Mouse (Mus musculus) MEL (cell line): ENCODE data around the gene Egfl7.

Experiments used
- NRF1 ChIP-seq: IDR thresholded peaks from 2 replicates; pipeline ENCODE4 v1.6.1; 2014; ENCODE audit warnings: low read depth, mild to moderate bottlenecking, inconsistent platforms, low read length, improper control_type of control experiment, moderate library complexity; ENCODE audit not compliant: poor library complexity, insufficient read depth, severe bottlenecking
- POLR2A ChIP-seq, 2 experiments: IDR thresholded peaks; 2 replicates each; pipeline ENCODE4 v1.6.1; 2011 to 2012; ENCODE audit warnings: low read length in 2 of 2, mild to moderate bottlenecking in 2 of 2, control low read depth in 1 of 2, improper control_type of control experiment in 1 of 2, low read depth in 1 of 2, moderate library complexity in 1 of 2; ENCODE audit not compliant: control insufficient read depth in 1 of 2, insufficient read depth in 1 of 2, poor library complexity in 1 of 2

- TF ChIP-seq NRF1, result no peak
- TF ChIP-seq POLR2A (IDR thresholded peaks at IDR 0.05; ENCODE audit: control insufficient read depth in 1 of 2, insufficient read depth in 1 of 2, low read depth in 1 of 2, low read length in 2 of 2, poor library complexity in 1 of 2), result no peak
These were observed 16.1 kb downstream of the Egfl7 start for GRCm38 (mm10) chr2:26595725-26596435.
